Mouse (Mus musculus): ENCODE measurements around the gene Mfsd4b5. TPM values are rescaled to one million over a fixed set of nuclear protein-coding genes. Genes with fewer than 3 reads are reported as not detected.

Gene Mfsd4b5
- total RNA-seq, 1 experiment = 0.18 TPM

DNA sequence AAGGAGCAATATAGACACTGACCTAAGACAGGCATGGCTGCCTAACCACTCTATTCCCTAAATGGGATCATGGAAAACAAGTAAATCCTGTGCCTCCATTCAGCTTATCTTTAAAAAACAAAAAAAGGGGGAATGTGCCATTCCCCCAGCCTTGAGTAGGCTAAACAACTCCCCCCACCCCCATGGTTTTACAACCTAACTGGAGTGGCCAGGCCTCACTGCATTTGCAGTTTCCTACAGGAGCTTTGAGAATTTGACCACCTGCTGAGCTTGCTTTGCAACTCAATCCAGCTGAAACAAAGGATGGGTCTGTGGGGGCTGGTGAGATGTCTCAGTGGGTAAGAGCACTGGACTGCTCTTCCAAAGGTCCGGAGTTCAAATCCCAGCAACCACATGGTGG lies 8.2 kb downstream of the Mfsd4b5 start:
- in situ Hi-C loops (cut with MboI; ENCODE audit: low sequenced_read_pairs in 2 of 2, unreplicated experiment in 2 of 2) = no loop called here
- H3K4me1 ChIP-seq (ENCODE audit: control insufficient read depth in 2 of 2, insufficient read depth in 2 of 2, low read length in 2 of 2, poor library complexity in 1 of 2) = no peaks in the 10 kb centered on the region
- H3K4me3 ChIP-seq (ENCODE audit: insufficient read depth in 1 of 2, low read depth in 1 of 2, low read length in 2 of 2, poor library complexity in 1 of 2, severe bottlenecking in 1 of 2) = no peak overlapping the region
- H3K27ac ChIP-seq (ENCODE audit: insufficient read depth, low read depth, low read length, poor library complexity, severe bottlenecking) = no peak overlapping the region
- DNase-seq (ENCODE audit: low read depth, low spot score) = no peak
- H3K9me3 ChIP-seq (ENCODE audit: control insufficient read depth, insufficient read depth, low read depth, low read length) = peaks cover 9% of the 10 kb centered on the region
- H3K36me3 ChIP-seq (ENCODE audit: control insufficient read depth, insufficient read depth, low read length, poor library complexity, severe bottlenecking) = no peaks in the 10 kb centered on the region
- no peak overlapping the region for H3K9ac ChIP-seq (ENCODE audit: insufficient read depth, low read depth, low read length, poor library complexity, severe bottlenecking)
- TF ChIP-seq MAFK (IDR thresholded peaks at IDR 0.05; ENCODE audit: insufficient read depth, low read depth, low read length) (no peak), CHD2 (IDR thresholded peaks at IDR 0.05; ENCODE audit: low read depth, low read length) (no peak), ZC3H11A (IDR thresholded peaks at IDR 0.05; ENCODE audit: borderline replicate concordance, low read depth, low read length) (no peak), HCFC1 (IDR thresholded peaks at IDR 0.05; ENCODE audit: borderline replicate concordance, insufficient read depth, low read length) (no peak), ZNF384 (IDR thresholded peaks at IDR 0.05; ENCODE audit: low read depth, low read length) (no peak)

GRCm38 (mm10) chr10:39977346-39977745 lies 9.1 kb downstream of the Mfsd4b5 start:
- Histone ChIP-seq H3K9ac (ENCODE audit: insufficient read depth, low read depth, low read length, poor library complexity, severe bottlenecking) (no peak overlapping the region), H3K36me3 (ENCODE audit: control insufficient read depth, insufficient read depth, low read length, poor library complexity, severe bottlenecking) (no peaks in the 10 kb centered on the region), H3K27ac (ENCODE audit: insufficient read depth, low read depth, low read length, poor library complexity, severe bottlenecking) (no peak overlapping the region), H3K4me3 (ENCODE audit: insufficient read depth in 1 of 2, low read depth in 1 of 2, low read length in 2 of 2, poor library complexity in 1 of 2, severe bottlenecking in 1 of 2) (no peak overlapping the region), H3K4me1 (ENCODE audit: control insufficient read depth in 2 of 2, insufficient read depth in 2 of 2, low read length in 2 of 2, poor library complexity in 1 of 2) (no peaks in the 10 kb centered on the region), H3K9me3 (ENCODE audit: control insufficient read depth, insufficient read depth, low read depth, low read length) (peaks cover 9% of the 10 kb centered on the region)
- in situ Hi-C loops (cut with MboI; ENCODE audit: low sequenced_read_pairs in 2 of 2, unreplicated experiment in 2 of 2) = no loop called here
- TF ChIP-seq HCFC1 (IDR thresholded peaks at IDR 0.05; ENCODE audit: borderline replicate concordance, insufficient read depth, low read length) = no peak
- TF ChIP-seq ZC3H11A (IDR thresholded peaks at IDR 0.05; ENCODE audit: borderline replicate concordance, low read depth, low read length) = no peak
- no peak for TF ChIP-seq ZNF384 (IDR thresholded peaks at IDR 0.05; ENCODE audit: low read depth, low read length)
- TF ChIP-seq MAFK (IDR thresholded peaks at IDR 0.05; ENCODE audit: insufficient read depth, low read depth, low read length) = no peak
- no peak for TF ChIP-seq CHD2 (IDR thresholded peaks at IDR 0.05; ENCODE audit: low read depth, low read length)
- no peak for DNase-seq (ENCODE audit: low read depth, low spot score)

DNA sequence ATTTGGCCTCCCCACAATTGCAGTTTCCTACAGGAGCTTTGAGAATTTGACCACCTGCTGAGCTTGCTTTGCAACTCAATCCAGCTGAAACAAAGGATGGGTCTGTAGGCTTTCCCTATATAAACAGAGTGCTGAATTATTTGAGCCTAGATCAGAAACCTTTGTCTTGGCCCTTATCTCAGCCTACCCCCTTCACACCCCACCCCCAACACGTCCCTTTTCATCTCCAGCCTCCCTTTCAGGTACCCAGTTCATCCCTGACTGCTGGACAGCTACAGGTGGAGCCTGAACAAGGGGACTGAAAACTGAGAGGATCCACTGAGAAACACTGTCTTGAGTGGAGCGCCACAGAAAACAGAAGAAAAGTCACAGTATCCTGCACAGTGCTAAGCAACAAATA lies 10.7 kb downstream of the Mfsd4b5 start:
- no peak overlapping the region for H3K4me3 ChIP-seq (ENCODE audit: insufficient read depth in 1 of 2, low read depth in 1 of 2, low read length in 2 of 2, poor library complexity in 1 of 2, severe bottlenecking in 1 of 2)
- in situ Hi-C loops (cut with MboI; ENCODE audit: low sequenced_read_pairs in 2 of 2, unreplicated experiment in 2 of 2) = no loop called here
- no peak for TF ChIP-seq CHD2 (IDR thresholded peaks at IDR 0.05; ENCODE audit: low read depth, low read length)
- no peak for TF ChIP-seq ZNF384 (IDR thresholded peaks at IDR 0.05; ENCODE audit: low read depth, low read length)
- TF ChIP-seq MAFK (IDR thresholded peaks at IDR 0.05; ENCODE audit: insufficient read depth, low read depth, low read length) = no peak
- TF ChIP-seq HCFC1 (IDR thresholded peaks at IDR 0.05; ENCODE audit: borderline replicate concordance, insufficient read depth, low read length) = no peak
- TF ChIP-seq ZC3H11A (IDR thresholded peaks at IDR 0.05; ENCODE audit: borderline replicate concordance, low read depth, low read length) = no peak
- no peak overlapping the region for H3K27ac ChIP-seq (ENCODE audit: insufficient read depth, low read depth, low read length, poor library complexity, severe bottlenecking)
- DNase-seq (ENCODE audit: low read depth, low spot score) = peak; percentile 56
- H3K36me3 ChIP-seq (ENCODE audit: control insufficient read depth, insufficient read depth, low read length, poor library complexity, severe bottlenecking) = no peaks in the 10 kb centered on the region
- peaks cover 9% of the 10 kb centered on the region for H3K9me3 ChIP-seq (ENCODE audit: control insufficient read depth, insufficient read depth, low read depth, low read length)
- H3K9ac ChIP-seq (ENCODE audit: insufficient read depth, low read depth, low read length, poor library complexity, severe bottlenecking) = no peak overlapping the region
- no peaks in the 10 kb centered on the region for H3K4me1 ChIP-seq (ENCODE audit: control insufficient read depth in 2 of 2, insufficient read depth in 2 of 2, low read length in 2 of 2, poor library complexity in 1 of 2)

- DNase-seq (ENCODE audit: low read depth, low spot score) = no peak
- in situ Hi-C loops (cut with MboI; ENCODE audit: low sequenced_read_pairs in 2 of 2, unreplicated experiment in 2 of 2) = no loop called here
- H3K27ac ChIP-seq (ENCODE audit: insufficient read depth, low read depth, low read length, poor library complexity, severe bottlenecking) = no peak overlapping the region
- H3K9me3 ChIP-seq (ENCODE audit: control insufficient read depth, insufficient read depth, low read depth, low read length) = peaks cover 9% of the 10 kb centered on the region
- TF ChIP-seq MAFK (IDR thresholded peaks at IDR 0.05; ENCODE audit: insufficient read depth, low read depth, low read length) (no peak), ZC3H11A (IDR thresholded peaks at IDR 0.05; ENCODE audit: borderline replicate concordance, low read depth, low read length) (no peak), ZNF384 (IDR thresholded peaks at IDR 0.05; ENCODE audit: low read depth, low read length) (no peak), HCFC1 (IDR thresholded peaks at IDR 0.05; ENCODE audit: borderline replicate concordance, insufficient read depth, low read length) (no peak), CHD2 (IDR thresholded peaks at IDR 0.05; ENCODE audit: low read depth, low read length) (no peak)
- no peaks in the 10 kb centered on the region for H3K4me1 ChIP-seq (ENCODE audit: control insufficient read depth in 2 of 2, insufficient read depth in 2 of 2, low read length in 2 of 2, poor library complexity in 1 of 2)
- no peak overlapping the region for H3K9ac ChIP-seq (ENCODE audit: insufficient read depth, low read depth, low read length, poor library complexity, severe bottlenecking)
- no peak overlapping the region for H3K4me3 ChIP-seq (ENCODE audit: insufficient read depth in 1 of 2, low read depth in 1 of 2, low read length in 2 of 2, poor library complexity in 1 of 2, severe bottlenecking in 1 of 2)
- no peaks in the 10 kb centered on the region for H3K36me3 ChIP-seq (ENCODE audit: control insufficient read depth, insufficient read depth, low read length, poor library complexity, severe bottlenecking)
Observed at GRCm38 (mm10) chr10:39974982-39975381, 11.5 kb downstream of the Mfsd4b5 start.

DNA sequence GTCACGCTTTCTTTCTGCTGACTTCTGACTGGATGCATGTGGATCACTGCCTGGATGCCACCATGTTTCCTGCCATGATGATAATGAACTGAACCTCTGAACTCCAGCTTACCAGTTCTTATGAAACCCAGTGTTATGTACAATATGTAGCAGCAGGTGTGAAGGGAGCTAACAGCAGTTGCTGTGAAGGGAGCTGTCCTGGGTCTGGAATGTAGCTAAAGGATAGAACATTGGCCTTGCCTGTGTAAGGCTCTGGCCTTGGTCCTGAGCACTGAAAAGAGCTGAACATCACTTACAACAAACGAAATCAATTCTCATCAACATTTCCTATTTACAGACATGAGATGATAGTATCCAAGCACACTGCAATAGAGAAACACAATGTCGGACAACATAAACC lies 18.9 kb downstream of the Mfsd4b5 start:
- in situ Hi-C loops (cut with MboI; ENCODE audit: low sequenced_read_pairs in 2 of 2, unreplicated experiment in 2 of 2) = no loop called here
- Histone ChIP-seq H3K27ac (ENCODE audit: insufficient read depth, low read depth, low read length, poor library complexity, severe bottlenecking) (no peak overlapping the region), H3K9ac (ENCODE audit: insufficient read depth, low read depth, low read length, poor library complexity, severe bottlenecking) (no peak overlapping the region), H3K36me3 (ENCODE audit: control insufficient read depth, insufficient read depth, low read length, poor library complexity, severe bottlenecking) (no peaks in the 10 kb centered on the region), H3K4me3 (ENCODE audit: insufficient read depth in 1 of 2, low read depth in 1 of 2, low read length in 2 of 2, poor library complexity in 1 of 2, severe bottlenecking in 1 of 2) (no peak overlapping the region), H3K4me1 (ENCODE audit: control insufficient read depth in 2 of 2, insufficient read depth in 2 of 2, low read length in 2 of 2, poor library complexity in 1 of 2) (no peaks in the 10 kb centered on the region), H3K9me3 (ENCODE audit: control insufficient read depth, insufficient read depth, low read depth, low read length) (no peaks in the 10 kb centered on the region)
- TF ChIP-seq MAFK (IDR thresholded peaks at IDR 0.05; ENCODE audit: insufficient read depth, low read depth, low read length) (no peak), HCFC1 (IDR thresholded peaks at IDR 0.05; ENCODE audit: borderline replicate concordance, insufficient read depth, low read length) (no peak), ZNF384 (IDR thresholded peaks at IDR 0.05; ENCODE audit: low read depth, low read length) (no peak), CHD2 (IDR thresholded peaks at IDR 0.05; ENCODE audit: low read depth, low read length) (no peak), ZC3H11A (IDR thresholded peaks at IDR 0.05; ENCODE audit: borderline replicate concordance, low read depth, low read length) (no peak)
- peak; percentile 40 for DNase-seq (ENCODE audit: low read depth, low spot score)

Data from ES-E14 (cell line).